Mouse (Mus musculus): Measurements from ENCODE around the gene Nmur2. TPM values are rescaled to one million over a fixed set of nuclear protein-coding genes. Genes with fewer than 3 reads are reported as not detected.

Nmur2 gene
- not detected for polyA plus RNA-seq (2017; shearing (Covaris generic))

DNA sequence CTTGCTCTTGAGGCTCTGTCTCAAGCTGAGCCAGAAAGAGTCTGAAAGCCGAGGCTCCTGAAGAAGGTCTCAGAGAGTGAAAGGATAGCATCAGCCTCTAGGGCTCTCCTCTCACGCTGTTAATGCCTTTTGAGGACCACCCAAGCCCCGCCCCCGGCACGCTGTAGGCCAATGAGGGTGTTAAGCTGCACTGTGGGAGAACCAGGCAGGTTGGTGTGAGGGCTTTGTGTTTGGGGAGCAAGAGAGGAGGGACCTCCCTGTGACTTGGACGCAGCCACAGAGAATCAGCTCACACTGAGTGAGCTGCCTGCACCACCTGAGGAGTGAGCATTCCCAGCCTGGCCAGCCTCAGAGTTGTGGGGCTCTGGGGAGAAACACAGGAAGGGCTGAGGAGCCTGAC is at the start of gene Nmur2:
Gene Nmur2, minus strand, starts transcription at position 94 of the 400 bp plus-strand sequence.

Data from effector memory CD4-positive, alpha-beta T cell, adult 7 months (primary cell).